Comparison of ENCODE assay signal across 26 mouse cellular contexts in the genomic region with DNA sequence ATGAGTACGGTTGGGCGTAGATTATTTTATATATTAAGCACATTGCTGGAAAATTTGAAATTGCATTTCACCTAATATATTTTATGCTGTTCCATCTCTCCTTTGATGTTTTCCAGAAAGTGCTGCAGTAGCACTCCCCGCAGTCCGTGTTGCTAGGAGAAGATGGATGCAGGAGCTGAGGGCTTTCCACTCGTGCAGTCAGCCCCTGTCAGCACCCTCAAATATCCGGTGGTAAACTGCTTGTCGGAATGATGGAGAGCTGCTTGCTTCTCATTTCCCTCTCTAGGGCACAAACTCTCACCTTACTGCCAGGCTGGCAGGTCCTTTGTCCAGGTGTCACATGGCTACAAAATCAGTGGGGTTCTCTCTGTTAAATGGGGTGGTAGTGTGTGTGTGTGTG.
DNase-seq lines count a peak whose midpoint lies in the region; ATAC-seq lines count a peak whose summit lies in the region.
"Had no signal": no experiment of that assay in that cellular context is flagged by ENCODE, and none has a peak within 500 bp of the region (broad histone marks: within the 10 kb centered on the region; RNA-seq: fewer than 3 reads in every experiment).

No protein-coding gene starts in this region.

- peak; percentile 52; the same call in 1 of the 2 replicates for ATAC-seq in hindbrain, embryonic 15.5 days (ENCODE audit: low FRiP score, low read depth)
- peak; percentile 22; the same call in 1 of the 2 replicates for ATAC-seq in neural tube, embryonic 15.5 days (ENCODE audit: low FRiP score)
- 0 out of 2 replicates have a peak, but pooled peaks have one; percentile 17 for ATAC-seq in limb, embryonic 12.5 days (ENCODE audit: insufficient number of reproducible peaks, insufficient read depth, low FRiP score, low TSS enrichment, low read depth)
- ATAC-seq: forebrain, embryonic 15.5 days; hindbrain, embryonic 16.5 days; Patski had no signal

- WGBS in hindbrain, embryonic 15.5 days, result 73% methylated on average over 7 of the region's 7 CpGs
- WGBS in hindbrain, embryonic 10.5 days, result 92% methylated on average over 7 of the region's 7 CpGs
- WGBS in neural tube, embryonic 15.5 days, result 53% methylated on average over 7 of the region's 7 CpGs
- 43% methylated on average over 7 of the region's 7 CpGs for WGBS in limb, embryonic 12.5 days

- no peak overlapping the region for H3K4me3 ChIP-seq in hindbrain, embryonic 15.5 days
- no peak overlapping the region for H3K4me3 ChIP-seq in hindbrain, embryonic 10.5 days
- no peak overlapping the region for H3K4me3 ChIP-seq in neural tube, embryonic 15.5 days (replicated peaks)
- no peak overlapping the region for H3K4me3 ChIP-seq in limb, embryonic 12.5 days (replicated peaks)
- H3K4me3 ChIP-seq: forebrain, embryonic 12.5 days; forebrain, embryonic 15.5 days; heart, embryonic 10.5 days; heart, embryonic 13.5 days; hindbrain, embryonic 12.5 days had no signal

- no peaks in the 10 kb centered on the region for H3K27me3 ChIP-seq in hindbrain, embryonic 15.5 days
- H3K27me3 ChIP-seq in hindbrain, embryonic 10.5 days (ENCODE audit: insufficient read depth, poor library complexity, severe bottlenecking), result no peaks in the 10 kb centered on the region
- no peaks in the 10 kb centered on the region for H3K27me3 ChIP-seq in neural tube, embryonic 15.5 days (replicated peaks)
- H3K27me3 ChIP-seq in limb, embryonic 12.5 days, result no peaks in the 10 kb centered on the region; the same call in 1 of the 2 replicates
- H3K27me3 ChIP-seq: CH12.LX; forebrain, embryonic 12.5 days; forebrain, embryonic 15.5 days; heart, embryonic 13.5 days; hindbrain, embryonic 12.5 days; Patski had no signal

- DNase-seq in hindbrain, embryonic 10.5 days (ENCODE audit: low spot score), result no peak
- DNase-seq in neural tube, embryonic 10.5 days (ENCODE audit: extremely low spot score, low spot score), result no peak
- no peak for DNase-seq in thymus, postnatal 25 days
- no peak for DNase-seq in spleen, postnatal 4 days (ENCODE audit: low spot score in 2 of 2)
- DNase-seq: adrenal gland, postnatal 10 days; adrenal gland, postnatal 36 days; B cell, adult 2 months; cerebellum, adult 18-20 months; cerebellum, adult 9-10 months; cerebellum, postnatal 14 days; gastrocnemius, postnatal 25 days; heart, adult 18-20 months; heart, postnatal 14 days; heart, postnatal 4 days had no signal

- H3K36me3 ChIP-seq in hindbrain, embryonic 15.5 days, result peaks cover 37% of the 10 kb centered on the region
- H3K36me3 ChIP-seq in hindbrain, embryonic 10.5 days, result peaks cover 96% of the 10 kb centered on the region
- peaks cover 46% of the 10 kb centered on the region for H3K36me3 ChIP-seq in neural tube, embryonic 15.5 days
- peaks cover 52% of the 10 kb centered on the region for H3K36me3 ChIP-seq in limb, embryonic 12.5 days
- H3K36me3 ChIP-seq: G1E had no signal

- H3K27ac ChIP-seq in hindbrain, embryonic 15.5 days (replicated peaks), result no peak overlapping the region
- no peak overlapping the region for H3K27ac ChIP-seq in hindbrain, embryonic 10.5 days
- no peak overlapping the region; the same call in 1 of the 2 replicates for H3K27ac ChIP-seq in neural tube, embryonic 15.5 days (replicated peaks)
- peak overlapping the region; percentile 60; the same call in 1 of the 2 replicates for H3K27ac ChIP-seq in limb, embryonic 12.5 days
- H3K27ac ChIP-seq: forebrain, embryonic 12.5 days; forebrain, embryonic 15.5 days; heart, embryonic 10.5 days; heart, embryonic 13.5 days; hindbrain, embryonic 12.5 days had no signal

- no peak overlapping the region for H3K9ac ChIP-seq in hindbrain, embryonic 15.5 days
- no peak overlapping the region for H3K9ac ChIP-seq in neural tube, embryonic 15.5 days (replicated peaks)
- no peak overlapping the region for H3K9ac ChIP-seq in limb, embryonic 12.5 days (replicated peaks)
- H3K9ac ChIP-seq: forebrain, embryonic 12.5 days; forebrain, embryonic 15.5 days; heart, embryonic 13.5 days; hindbrain, embryonic 12.5 days had no signal

- H3K9me3 ChIP-seq in hindbrain, embryonic 15.5 days, result no peaks in the 10 kb centered on the region
- H3K9me3 ChIP-seq in hindbrain, embryonic 10.5 days, result peaks cover 19% of the 10 kb centered on the region
- no peaks in the 10 kb centered on the region for H3K9me3 ChIP-seq in neural tube, embryonic 15.5 days (replicated peaks)
- H3K9me3 ChIP-seq in limb, embryonic 12.5 days, result peaks cover 22% of the 10 kb centered on the region; the same call in 1 of the 2 replicates
- H3K9me3 ChIP-seq: heart, embryonic 10.5 days had no signal

- no peak overlapping the region for H3K4me2 ChIP-seq in hindbrain, embryonic 15.5 days
- H3K4me2 ChIP-seq in neural tube, embryonic 15.5 days, result no peak overlapping the region
- no peak overlapping the region for H3K4me2 ChIP-seq in limb, embryonic 12.5 days
- H3K4me2 ChIP-seq: forebrain, embryonic 12.5 days; forebrain, embryonic 15.5 days; heart, embryonic 13.5 days; hindbrain, embryonic 12.5 days had no signal

- peaks cover 10% of the 10 kb centered on the region; the same call in 1 of the 2 replicates for H3K4me1 ChIP-seq in hindbrain, embryonic 15.5 days (replicated peaks)
- no peaks in the 10 kb centered on the region for H3K4me1 ChIP-seq in hindbrain, embryonic 10.5 days (replicated peaks)
- H3K4me1 ChIP-seq in neural tube, embryonic 15.5 days, result peaks cover 11% of the 10 kb centered on the region
- peaks cover 42% of the 10 kb centered on the region for H3K4me1 ChIP-seq in limb, embryonic 12.5 days (replicated peaks)
- H3K4me1 ChIP-seq: forebrain, embryonic 12.5 days; forebrain, embryonic 15.5 days; hindbrain, embryonic 12.5 days had no signal
